Mouse (Mus musculus) intestine, embryonic 14.5 days (tissue): ENCODE results near the gene Smc3. TPM values are rescaled to one million over a fixed set of nuclear protein-coding genes. Genes with fewer than 3 reads are reported as not detected.
"Not testable (repeated sequence)": the region's sequence is repeated elsewhere in the genome, so short reads cannot be mapped to it uniquely, and the experiment has no call there.

Experiments
- ATAC-seq: fragments of 200-750 bp; cut with Nextera tagmentation; replicated peaks from 2 replicates; pipeline ENCODE4 v1.8.0; 2017; ENCODE audit warnings: low read depth, moderate number of reproducible peaks, moderate TSS enrichment, moderate library complexity; ENCODE audit not compliant: low FRiP score, low TSS enrichment
- DNase-seq: peaks from one replicate; pipeline ENCODE4 v3.0.0-alpha.2; 2018; ENCODE audit warnings: low spot score
- H3K27ac ChIP-seq: fragments of 300-500 bp; sonication (generic); 2 replicates; pipeline ENCODE4 v1.5.1; 2014; ENCODE audit warnings: low read depth, mild to moderate bottlenecking, control low read depth
- H3K27me3 ChIP-seq: fragments of 300-500 bp; sonication (generic); replicated peaks from 2 replicates; pipeline ENCODE4 v1.6.1; 2014; ENCODE audit warnings: low read length, control low read depth; ENCODE audit not compliant: control insufficient read depth, insufficient read depth
- H3K36me3 ChIP-seq: fragments of 300-500 bp; sonication (generic); 2 replicates; pipeline ENCODE4 v1.6.1; 2014; ENCODE audit warnings: low read length, control low read depth; ENCODE audit not compliant: control insufficient read depth, insufficient read depth
- H3K4me1 ChIP-seq: fragments of 300-500 bp; sonication (generic); replicated peaks from 2 replicates; pipeline ENCODE4 v1.6.1; 2014; ENCODE audit warnings: low read length, control low read depth, mixed read lengths; ENCODE audit not compliant: control insufficient read depth, insufficient read depth
- H3K4me2 ChIP-seq: fragments of 300-500 bp; sonication (generic); 2 replicates; pipeline ENCODE4 v1.6.1; 2014; ENCODE audit warnings: low read length
- H3K4me3 ChIP-seq: fragments of 300-500 bp; sonication (generic); 2 replicates; pipeline ENCODE4 v1.5.1; 2014; ENCODE audit warnings: low read depth, low read length, control low read depth, mixed read lengths
- H3K9ac ChIP-seq: fragments of 300-500 bp; sonication (generic); 2 replicates; pipeline ENCODE4 v1.6.1; 2014; ENCODE audit warnings: mild to moderate bottlenecking, low read length
- H3K9me3 ChIP-seq: fragments of 300-500 bp; sonication (generic); 2 replicates; pipeline ENCODE4 v1.6.1; 2016; ENCODE audit warnings: low read length, control low read depth; ENCODE audit not compliant: control insufficient read depth
- WGBS: fragments of 180-500 bp; shearing (Covaris S2); extraction: QIAGEN DNeasy Blood & Tissue Kit; methylation state at CpG from one replicate; pipeline ENCODE4 v1.1.7; 2014; 5-methylcytosine and 5-hydroxymethylcytosine counted together
- polyA plus RNA-seq: library from polyadenylated mRNA; unstranded; fragments of >200 nt; fragmentation: Nextera tagmentation; extraction: Ambion mirVana; gene quantifications from 2 replicates; pipeline ENCODE4 v1.2.1, GENCODE M21; 2014

The Smc3 gene
- polyA plus RNA-seq, 1 experiment from 2014 or later = 65.6 TPM

DNA sequence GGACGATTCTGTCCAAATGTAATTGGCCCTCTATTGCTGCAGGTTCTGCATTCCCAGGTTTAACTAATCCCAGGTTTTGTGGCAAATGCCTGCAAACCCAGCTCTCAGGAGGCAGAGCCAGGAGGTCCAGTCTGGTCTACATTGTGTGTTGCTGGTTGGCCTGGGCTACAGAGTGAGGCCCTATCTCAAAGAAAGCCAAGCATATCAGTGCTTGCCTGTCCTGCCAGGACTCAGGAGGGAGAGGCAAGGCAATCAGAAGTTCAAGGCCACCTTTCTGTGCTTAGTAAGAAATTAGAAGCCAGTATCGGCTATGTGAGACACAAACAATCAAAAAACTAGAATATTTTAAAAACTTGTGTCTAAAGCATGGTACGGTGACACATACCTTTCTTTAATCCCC lies 27.0 kb upstream of the Smc3 start:
- Histone ChIP-seq H3K36me3 (no peaks in the 10 kb centered on the region), H3K4me1 (peaks cover 4% of the 10 kb centered on the region; the same call in 1 of the 2 replicates), H3K27me3 (no peaks in the 10 kb centered on the region), H3K4me3 (no peak overlapping the region), H3K4me2 (no peak overlapping the region), H3K27ac (no peak overlapping the region), H3K9me3 (no peaks in the 10 kb centered on the region), H3K9ac (no peak overlapping the region)
- WGBS = 81% methylated on average over 3 of the region's 3 CpGs
- peak; percentile 50 for DNase-seq
- ATAC-seq = no peak

DNA sequence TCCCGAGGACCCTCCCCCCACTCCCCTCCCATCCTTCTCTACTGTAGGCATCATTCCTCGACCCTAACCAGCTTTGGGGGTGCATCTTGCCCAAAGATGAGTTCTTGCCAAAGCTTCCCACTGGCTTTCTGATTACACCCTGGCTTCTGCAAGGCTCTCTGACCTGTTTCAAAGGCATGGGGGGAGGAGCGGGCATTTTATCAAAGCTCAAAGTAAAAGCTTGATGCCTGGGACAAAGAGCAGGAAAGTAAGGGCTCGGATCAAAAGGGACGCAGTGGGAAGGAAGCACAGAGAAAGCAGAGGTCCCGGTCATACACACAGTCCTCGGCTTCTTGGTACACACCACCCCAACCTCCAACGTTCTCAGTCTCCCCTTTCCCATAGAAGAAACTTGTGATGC lies 26.1 kb upstream of the Smc3 start:
- no peaks in the 10 kb centered on the region for H3K27me3 ChIP-seq
- no peak overlapping the region for H3K9ac ChIP-seq
- H3K4me1 ChIP-seq = peaks cover 4% of the 10 kb centered on the region; the same call in 1 of the 2 replicates
- DNase-seq (peak; percentile 40), ATAC-seq (no peak)
- H3K4me2 ChIP-seq = no peak overlapping the region
- WGBS = 78% methylated on average over 8 of the region's 8 CpGs
- no peak overlapping the region for H3K4me3 ChIP-seq
- H3K9me3 ChIP-seq = no peaks in the 10 kb centered on the region
- H3K27ac ChIP-seq = no peak overlapping the region
- H3K36me3 ChIP-seq = no peaks in the 10 kb centered on the region

DNA sequence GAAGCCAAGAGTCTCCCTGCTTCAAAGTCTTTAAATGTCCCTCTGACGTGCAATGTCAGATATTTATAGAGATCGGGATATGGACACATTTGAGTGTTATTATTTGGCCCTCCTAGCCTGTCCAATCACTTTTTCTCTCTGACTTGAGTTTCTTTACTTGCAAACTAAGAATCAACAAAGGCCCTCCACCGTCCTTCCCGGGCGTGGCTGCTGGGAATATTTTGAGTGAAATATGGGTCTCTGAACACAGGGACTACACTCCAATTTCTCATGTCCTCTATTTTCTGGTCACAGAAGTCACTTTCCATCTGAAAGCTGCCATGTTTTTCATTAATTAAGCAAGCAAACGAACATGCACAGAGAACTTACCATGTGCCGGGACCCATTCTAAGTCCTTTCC lies 25.7 kb upstream of the Smc3 start:
- Histone ChIP-seq H3K4me3 (no peak overlapping the region), H3K27ac (no peak overlapping the region), H3K9me3 (no peaks in the 10 kb centered on the region), H3K4me1 (peaks cover 4% of the 10 kb centered on the region; the same call in 1 of the 2 replicates), H3K27me3 (no peaks in the 10 kb centered on the region), H3K4me2 (no peak overlapping the region), H3K9ac (no peak overlapping the region), H3K36me3 (no peaks in the 10 kb centered on the region)
- WGBS = 90% methylated on average over 7 of the region's 7 CpGs
- DNase-seq = peak; percentile 40
- ATAC-seq = no peak

DNA sequence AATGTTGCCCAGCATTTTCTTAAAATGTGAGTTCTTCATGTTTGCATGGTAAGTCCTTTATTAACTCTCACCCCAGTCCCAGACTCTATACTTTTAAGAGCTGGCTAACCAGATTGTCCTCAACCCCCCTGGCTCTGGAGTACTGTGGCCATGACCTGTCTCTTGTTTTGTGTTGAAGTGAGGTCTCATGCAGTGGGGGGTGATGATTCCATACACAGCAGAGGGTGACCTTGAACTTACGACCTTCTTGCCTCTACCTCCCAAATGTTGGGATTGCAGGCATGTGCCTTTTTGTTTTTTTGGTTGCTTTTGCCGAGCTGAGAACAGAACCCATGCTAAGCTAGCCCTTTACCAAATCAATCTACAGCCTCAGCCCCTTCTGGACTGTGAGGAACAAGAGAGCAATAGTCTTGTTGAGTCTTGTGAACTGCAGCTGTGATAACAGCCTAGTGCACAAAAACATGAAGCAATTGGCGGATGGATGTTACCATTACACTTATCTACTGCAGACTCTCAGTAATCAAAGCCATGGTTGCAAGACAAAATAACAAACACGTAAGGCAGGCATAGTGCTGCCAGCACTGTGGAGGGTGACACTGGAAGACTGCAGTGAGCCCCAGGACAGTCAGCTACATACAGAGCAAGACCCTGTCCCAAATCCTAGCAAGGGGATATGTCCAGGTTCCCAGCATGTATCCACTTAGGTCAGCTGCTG lies 24.7 kb upstream of the Smc3 start:
- WGBS = 80% methylated on average over 4 of the region's 4 CpGs
- ATAC-seq (no peak), DNase-seq (peak; percentile 48)
- no peak overlapping the region for H3K4me2 ChIP-seq
- no peaks in the 10 kb centered on the region for H3K27me3 ChIP-seq
- no peaks in the 10 kb centered on the region for H3K9me3 ChIP-seq
- H3K4me1 ChIP-seq = peaks cover 4% of the 10 kb centered on the region; the same call in 1 of the 2 replicates
- no peak overlapping the region for H3K27ac ChIP-seq
- no peak overlapping the region for H3K4me3 ChIP-seq
- H3K9ac ChIP-seq = no peak overlapping the region
- H3K36me3 ChIP-seq = no peaks in the 10 kb centered on the region

DNA sequence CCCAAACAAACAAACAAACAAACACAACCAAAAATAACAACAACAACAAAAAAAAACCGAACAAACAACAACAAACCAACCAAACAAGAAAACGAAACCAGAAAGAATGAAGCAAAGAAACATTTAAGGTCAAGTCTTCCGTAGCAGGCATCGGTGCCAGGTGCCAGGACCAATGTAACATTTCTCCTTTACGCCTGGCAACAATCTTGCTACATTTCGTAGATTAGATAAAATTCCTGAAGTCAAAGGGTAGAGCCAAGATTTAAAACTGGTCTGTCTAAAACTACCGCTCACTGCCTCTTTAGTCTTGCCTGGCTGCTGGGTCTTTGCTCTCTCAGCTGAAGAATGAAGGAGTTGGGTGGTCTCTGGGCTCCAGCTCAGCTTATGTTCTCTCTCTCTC lies 24.1 kb upstream of the Smc3 start:
- H3K4me3 ChIP-seq = no peak overlapping the region
- no peak overlapping the region for H3K27ac ChIP-seq
- ATAC-seq (no peak), DNase-seq (peak; percentile 44)
- no peak overlapping the region for H3K4me2 ChIP-seq
- WGBS = 63% methylated on average over 7 of the region's 7 CpGs
- peaks cover 4% of the 10 kb centered on the region; the same call in 1 of the 2 replicates for H3K4me1 ChIP-seq
- no peak overlapping the region for H3K9ac ChIP-seq
- H3K36me3 ChIP-seq = no peaks in the 10 kb centered on the region
- no peaks in the 10 kb centered on the region for H3K9me3 ChIP-seq
- no peaks in the 10 kb centered on the region for H3K27me3 ChIP-seq

DNA sequence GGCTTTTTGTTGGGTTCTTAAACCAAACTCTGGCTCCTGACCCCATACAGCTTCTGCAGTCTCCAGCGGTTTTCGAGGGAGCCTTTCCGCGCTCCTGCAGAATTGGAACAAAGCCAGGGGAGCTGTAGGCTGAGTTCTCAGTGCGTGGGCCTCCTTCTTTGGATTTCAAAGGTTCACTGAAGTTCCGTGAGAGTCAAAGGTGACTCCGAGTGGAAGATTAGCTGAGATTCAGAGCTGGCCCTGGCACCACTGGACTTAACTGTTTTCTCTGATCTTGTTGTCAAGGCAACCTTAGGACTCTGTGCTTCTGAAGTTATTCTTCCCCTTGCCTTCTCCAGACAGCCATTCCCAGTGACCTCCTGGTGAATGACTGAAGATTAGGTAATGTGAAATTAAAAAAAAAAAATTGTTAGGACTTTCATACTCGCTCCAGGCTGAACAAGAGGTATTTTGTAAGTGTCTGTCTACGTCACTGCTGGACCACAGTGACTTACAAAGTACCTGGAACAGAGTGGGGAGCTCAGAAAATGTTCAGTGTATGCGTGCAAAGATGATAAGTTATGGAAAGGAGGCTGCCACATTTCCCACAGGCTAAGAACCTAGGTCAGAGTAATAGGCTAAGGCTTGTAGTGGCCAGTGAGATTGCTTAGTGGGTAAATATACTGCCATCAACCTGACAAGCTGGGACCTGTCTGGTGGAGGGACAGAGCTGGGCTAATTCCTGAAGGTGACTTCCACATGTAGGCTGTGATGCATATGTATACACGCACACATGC lies 23.0 kb upstream of the Smc3 start:
- Histone ChIP-seq H3K27me3 (no peaks in the 10 kb centered on the region), H3K4me3 (no peak overlapping the region), H3K9me3 (no peaks in the 10 kb centered on the region), H3K4me1 (peaks cover 4% of the 10 kb centered on the region; the same call in 1 of the 2 replicates), H3K9ac (no peak overlapping the region), H3K27ac (no peak overlapping the region), H3K36me3 (no peaks in the 10 kb centered on the region), H3K4me2 (no peak overlapping the region)
- ATAC-seq (no peak), DNase-seq (peak; percentile 52)
- WGBS = 50% methylated on average over 11 of the region's 11 CpGs

DNA sequence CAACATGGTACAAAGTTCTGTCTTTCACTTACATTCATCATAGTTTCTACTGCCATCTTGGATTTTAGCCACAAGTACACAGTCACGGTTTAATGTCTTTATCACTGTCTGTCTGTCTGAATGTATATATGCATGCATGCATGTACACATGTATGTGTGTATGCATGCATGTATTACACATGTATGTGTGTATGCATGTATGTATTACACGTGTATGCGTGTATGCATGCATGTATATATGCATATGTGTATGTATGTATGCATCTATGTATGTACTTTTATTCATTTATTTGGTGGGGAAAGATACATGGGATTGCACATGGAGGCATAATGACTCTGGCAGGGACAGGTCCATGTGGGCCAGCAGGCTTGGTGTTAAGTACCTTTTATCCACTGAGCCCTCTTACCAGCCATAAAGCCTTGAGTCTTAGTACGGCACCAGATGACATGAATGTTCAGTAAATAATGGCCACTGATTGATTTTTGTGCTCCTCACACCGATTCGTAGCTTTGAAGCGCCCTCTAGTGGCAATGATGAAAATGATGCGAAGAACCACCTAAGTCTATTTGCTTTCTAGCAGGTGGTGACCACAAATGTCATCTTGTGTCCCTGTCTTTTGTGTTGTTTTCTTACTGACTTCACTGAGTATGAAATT lies 21.5 kb upstream of the Smc3 start:
- Histone ChIP-seq H3K4me1 (0 out of 2 replicates have a peak, but pooled peaks cover 4% of the 10 kb centered on the region), H3K4me3 (no peak overlapping the region), H3K27me3 (no peaks in the 10 kb centered on the region), H3K27ac (no peak overlapping the region), H3K9ac (no peak overlapping the region), H3K4me2 (no peak overlapping the region), H3K36me3 (no peaks in the 10 kb centered on the region), H3K9me3 (no peaks in the 10 kb centered on the region)
- DNase-seq = peak; percentile 63
- ATAC-seq = 0 out of 2 replicates have a peak, but pooled peaks have one; percentile 50
- WGBS = 11% methylated on average over 8 of the region's 8 CpGs

DNA sequence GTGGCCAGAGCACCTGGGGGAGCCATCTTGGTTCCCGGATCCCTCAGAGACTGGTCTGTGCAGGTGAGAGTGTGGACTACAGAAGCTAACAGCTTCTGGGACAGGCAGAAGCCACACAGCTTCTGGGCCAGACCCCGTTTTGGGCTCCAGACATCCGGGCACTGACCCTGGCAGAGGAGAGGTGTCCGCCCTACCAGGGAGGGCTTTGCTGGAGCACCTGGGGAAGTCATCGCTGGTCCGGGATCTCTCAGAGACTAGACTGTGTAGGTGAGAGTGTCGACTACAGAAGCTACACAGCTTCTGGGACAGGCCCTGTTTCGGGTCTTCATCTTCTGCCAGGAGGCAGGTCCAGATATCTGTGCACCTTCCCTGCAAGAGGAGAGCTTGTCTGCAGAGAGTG lies 19.9 kb upstream of the Smc3 start:
- not testable (repeated sequence) for H3K4me3 ChIP-seq, H3K27me3 ChIP-seq, H3K4me1 ChIP-seq, H3K9me3 ChIP-seq, H3K9ac ChIP-seq, H3K36me3 ChIP-seq, H3K4me2 ChIP-seq, DNase-seq, H3K27ac ChIP-seq, ATAC-seq
- 90% methylated on average over 8 of the region's 8 CpGs for WGBS
